Mouse (Mus musculus) hindbrain, embryonic 16.5 days (tissue): ENCODE results near the gene Olfr531. TPM values are rescaled to one million over a fixed set of nuclear protein-coding genes. Genes with fewer than 3 reads are reported as not detected.

Experiments used
- ATAC-seq: fragments of 200-750 bp; cut with Nextera tagmentation; 2 replicates; pipeline ENCODE4 v1.8.0; 2017; ENCODE audit warnings: moderate TSS enrichment, moderate library complexity
- H3K27ac ChIP-seq: fragments of 300-500 bp; sonication (generic); 2 replicates; pipeline ENCODE4 v1.5.1; 2014; ENCODE audit warnings: low read depth, mild to moderate bottlenecking, control low read depth, low read length, moderate library complexity
- H3K27me3 ChIP-seq: fragments of 300-500 bp; sonication (generic); replicated peaks from 2 replicates; pipeline ENCODE4 v1.6.1; 2014; ENCODE audit warnings: low read length; ENCODE audit not compliant: control insufficient read depth, insufficient read depth
- H3K36me3 ChIP-seq: fragments of 300-500 bp; sonication (generic); 2 replicates; pipeline ENCODE4 v1.6.1; 2014; ENCODE audit warnings: mild to moderate bottlenecking, low read length, moderate library complexity, mixed read lengths; ENCODE audit not compliant: control insufficient read depth, insufficient read depth
- H3K4me1 ChIP-seq: fragments of 300-500 bp; sonication (generic); 2 replicates; pipeline ENCODE4 v1.6.1; 2014; ENCODE audit warnings: low read depth, low read length; ENCODE audit not compliant: control insufficient read depth, insufficient read depth
- H3K4me2 ChIP-seq: fragments of 300-500 bp; sonication (generic); 2 replicates; pipeline ENCODE4 v1.6.1; 2014; ENCODE audit warnings: mild to moderate bottlenecking, low read length, control low read depth, moderate library complexity
- H3K4me3 ChIP-seq: fragments of 300-500 bp; sonication (generic); 2 replicates; pipeline ENCODE4 v1.5.1; 2014; ENCODE audit warnings: mild to moderate bottlenecking, low read length, control low read depth, moderate library complexity
- H3K9ac ChIP-seq: fragments of 300-500 bp; sonication (generic); 2 replicates; pipeline ENCODE4 v1.6.1; 2014; ENCODE audit warnings: low read depth, mild to moderate bottlenecking, control low read depth, low read length, moderate library complexity
- H3K9me3 ChIP-seq: fragments of 300-500 bp; sonication (generic); 2 replicates; pipeline ENCODE4 v1.6.1; 2014; ENCODE audit warnings: mild to moderate bottlenecking, low read length, moderate library complexity; ENCODE audit not compliant: control insufficient read depth
- WGBS: fragments of 180-500 bp; shearing (Covaris S2); extraction: QIAGEN DNeasy Blood & Tissue Kit; methylation state at CpG from one replicate; pipeline ENCODE4 v1.1.7; 2014; 5-methylcytosine and 5-hydroxymethylcytosine counted together
- polyA plus RNA-seq: library from polyadenylated mRNA; unstranded; fragments of >200 nt; fragmentation: Nextera tagmentation; extraction: Ambion mirVana; gene quantifications from 2 replicates; pipeline ENCODE4 v1.2.1, GENCODE M21; 2015

Gene Olfr531
- not detected in 2 replicates for polyA plus RNA-seq

DNA sequence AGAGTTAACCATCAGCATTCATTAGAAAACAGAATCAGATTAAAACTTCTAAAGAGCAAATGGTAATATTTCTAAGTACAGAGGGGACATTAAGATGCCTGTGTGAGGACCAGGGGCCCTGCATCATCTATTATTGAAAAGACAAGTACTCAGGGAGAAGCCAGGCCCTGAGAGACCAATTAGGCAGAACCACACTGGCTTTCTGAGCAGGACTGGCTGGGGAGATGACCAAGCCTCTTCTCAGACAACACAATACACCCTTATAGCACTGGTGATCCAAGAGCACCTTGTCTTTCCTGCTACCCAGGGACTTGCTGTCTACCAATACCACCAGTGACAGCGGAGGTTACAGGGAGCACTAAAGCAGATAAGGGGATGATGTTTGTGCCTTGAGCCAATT, at the start of gene Olfr531:
Olfr531 (minus strand) TSS at position 101 of the 400 bp plus-strand sequence.
- WGBS: 94% methylated on average over 1 of the region's 1 CpGs
- no peaks in the 10 kb centered on the region for H3K27me3 ChIP-seq
- H3K9ac ChIP-seq: no peak within 1 kb of the TSS
- H3K9me3 ChIP-seq: no peaks in the 10 kb centered on the region
- H3K4me2 ChIP-seq: no peak within 1 kb of the TSS
- H3K27ac ChIP-seq: no peak within 1 kb of the TSS
- ATAC-seq: no peak
- no peaks in the 10 kb centered on the region for H3K4me1 ChIP-seq
- H3K4me3 ChIP-seq: no peak within 1 kb of the TSS
- H3K36me3 ChIP-seq: no peaks in the 10 kb centered on the region

DNA sequence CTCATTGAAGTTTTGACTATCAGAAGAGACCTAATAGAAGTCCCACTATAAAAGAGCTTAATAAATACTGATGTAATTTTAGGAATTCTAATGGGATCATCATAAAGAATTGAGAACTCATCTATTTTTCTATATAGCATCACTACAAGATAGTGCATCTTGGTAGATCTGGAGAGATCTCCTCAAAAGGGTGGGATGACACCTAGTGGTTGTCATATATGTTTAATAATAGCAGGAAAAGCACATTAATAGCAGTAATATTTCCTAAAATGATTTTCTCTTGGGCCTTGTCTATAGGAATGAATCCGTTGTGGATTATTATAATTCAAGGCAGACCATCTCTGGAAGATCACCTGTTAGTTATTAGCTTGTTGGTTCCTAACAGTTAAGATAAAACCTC, 40.4 kb upstream of the Olfr531 start:
- Histone ChIP-seq H3K4me3 (no peak overlapping the region), H3K9ac (no peak overlapping the region), H3K27ac (no peak overlapping the region), H3K4me1 (no peaks in the 10 kb centered on the region), H3K9me3 (no peaks in the 10 kb centered on the region), H3K27me3 (no peaks in the 10 kb centered on the region), H3K36me3 (no peaks in the 10 kb centered on the region), H3K4me2 (no peak overlapping the region)
- 66% methylated on average over 1 of the region's 1 CpGs for WGBS
- ATAC-seq: no peak

DNA sequence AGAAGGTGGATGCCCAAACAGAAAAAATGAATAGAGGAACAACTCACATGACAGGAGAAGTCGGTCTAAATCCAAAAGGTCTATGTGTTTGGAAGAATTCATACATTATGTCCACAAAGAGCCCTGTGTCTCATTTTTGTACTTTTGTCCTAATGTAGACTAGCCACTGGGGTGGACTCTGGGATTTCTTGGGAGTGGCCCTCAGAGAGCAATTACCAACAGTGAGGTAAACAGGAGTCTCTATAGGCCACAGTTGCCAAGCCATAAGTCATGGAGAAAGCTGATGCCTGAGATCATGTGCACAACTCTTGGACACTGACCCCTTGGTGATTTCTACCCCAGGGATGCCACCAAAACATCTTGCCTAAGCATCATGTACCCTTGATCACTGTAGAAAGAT, 18.8 kb upstream of the Olfr531 start, which contains the start of gene Olfr532:
Olfr532 (minus strand) TSS at position 101 of the 400 bp plus-strand sequence.
- H3K27ac ChIP-seq: no peak within 1 kb of the TSS
- no peaks in the 10 kb centered on the region for H3K4me1 ChIP-seq
- 100% methylated on average over 1 of the region's 1 CpGs for WGBS
- no peaks in the 10 kb centered on the region for H3K9me3 ChIP-seq
- no peak within 1 kb of the TSS for H3K4me2 ChIP-seq
- no peak within 1 kb of the TSS for H3K9ac ChIP-seq
- H3K4me3 ChIP-seq: no peak within 1 kb of the TSS
- no peaks in the 10 kb centered on the region for H3K27me3 ChIP-seq
- H3K36me3 ChIP-seq: no peaks in the 10 kb centered on the region
- no peak for ATAC-seq

DNA sequence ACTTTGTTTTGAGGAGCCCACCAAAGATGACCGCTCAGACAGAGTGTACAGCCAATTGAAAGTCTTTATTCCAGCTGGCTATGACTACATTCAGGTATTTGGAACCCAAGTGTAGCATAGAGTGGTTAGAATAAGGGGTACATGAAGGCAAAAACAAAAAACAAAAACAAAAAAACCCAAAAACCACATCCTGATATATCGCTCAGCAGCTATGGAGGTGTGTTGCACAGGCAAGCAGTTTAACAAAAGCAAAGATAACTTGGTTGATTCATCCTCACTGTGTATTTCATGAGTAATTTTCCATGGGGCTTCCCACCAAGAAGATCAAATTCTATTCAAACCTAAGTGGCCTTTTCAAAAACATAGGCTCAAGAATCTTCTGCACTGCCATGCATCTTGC, 25.8 kb downstream of the Olfr531 start:
- Histone ChIP-seq H3K4me1 (no peaks in the 10 kb centered on the region), H3K9ac (no peak overlapping the region), H3K27ac (no peak overlapping the region), H3K4me2 (no peak overlapping the region), H3K4me3 (no peak overlapping the region), H3K9me3 (no peaks in the 10 kb centered on the region), H3K36me3 (no peaks in the 10 kb centered on the region), H3K27me3 (no peaks in the 10 kb centered on the region)
- WGBS: 96% methylated on average over 2 of the region's 2 CpGs
- no peak for ATAC-seq

DNA sequence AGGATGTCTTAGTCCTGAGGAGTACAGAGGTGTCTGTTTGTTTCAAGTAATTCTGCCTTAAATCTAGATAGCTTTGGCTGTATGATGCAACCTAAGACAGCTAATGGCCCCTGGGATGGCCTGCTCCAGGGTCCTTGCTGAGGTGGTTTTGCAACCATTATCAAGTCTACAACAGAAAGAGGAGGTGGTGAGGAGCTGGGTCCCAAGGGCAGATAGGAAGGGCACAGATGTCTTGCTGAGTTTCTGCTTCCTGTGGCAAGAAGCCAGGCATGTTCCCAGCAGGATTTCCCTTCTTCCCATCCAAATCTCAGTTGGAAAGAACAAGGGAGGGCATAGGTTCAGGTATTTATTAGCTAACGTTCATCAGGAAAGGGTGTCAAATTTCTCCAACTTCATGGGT, 26.5 kb downstream of the Olfr531 start, which contains the start of gene Olfr530:
Olfr530 (minus strand) TSS at position 101 of the 400 bp plus-strand sequence.
- Histone ChIP-seq H3K27ac (no peak within 1 kb of the TSS), H3K9ac (no peak within 1 kb of the TSS), H3K4me1 (no peaks in the 10 kb centered on the region), H3K27me3 (no peaks in the 10 kb centered on the region), H3K9me3 (no peaks in the 10 kb centered on the region), H3K36me3 (no peaks in the 10 kb centered on the region), H3K4me3 (no peak within 1 kb of the TSS), H3K4me2 (no peak within 1 kb of the TSS)
- WGBS: 57% methylated on average over 1 of the region's 1 CpGs
- no peak for ATAC-seq

DNA sequence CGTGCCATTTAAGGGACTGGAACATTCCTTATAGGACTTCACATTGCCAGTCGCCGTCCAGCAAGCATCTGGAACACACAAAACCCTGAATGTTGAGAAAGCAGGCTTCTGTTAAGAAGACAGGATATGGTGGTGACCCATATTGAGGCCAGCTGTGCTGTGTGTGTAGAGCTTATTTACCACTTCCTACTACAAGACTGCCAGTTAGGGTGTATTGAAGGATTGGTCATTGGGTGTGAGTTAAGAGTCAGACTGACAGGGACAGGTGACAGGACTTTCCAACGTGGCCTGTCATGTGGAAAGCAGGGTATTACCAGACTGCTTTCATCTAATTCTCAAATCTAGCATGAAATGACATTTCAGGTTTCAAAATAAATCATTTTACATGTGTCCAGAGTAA, 28.4 kb downstream of the Olfr531 start:
- H3K4me1 ChIP-seq: no peaks in the 10 kb centered on the region
- H3K9me3 ChIP-seq: no peaks in the 10 kb centered on the region
- no peak overlapping the region for H3K9ac ChIP-seq
- 83% methylated on average over 4 of the region's 4 CpGs for WGBS
- no peaks in the 10 kb centered on the region for H3K27me3 ChIP-seq
- H3K4me2 ChIP-seq: no peak overlapping the region
- H3K4me3 ChIP-seq: no peak overlapping the region
- no peak overlapping the region for H3K27ac ChIP-seq
- no peak for ATAC-seq
- no peaks in the 10 kb centered on the region for H3K36me3 ChIP-seq

DNA sequence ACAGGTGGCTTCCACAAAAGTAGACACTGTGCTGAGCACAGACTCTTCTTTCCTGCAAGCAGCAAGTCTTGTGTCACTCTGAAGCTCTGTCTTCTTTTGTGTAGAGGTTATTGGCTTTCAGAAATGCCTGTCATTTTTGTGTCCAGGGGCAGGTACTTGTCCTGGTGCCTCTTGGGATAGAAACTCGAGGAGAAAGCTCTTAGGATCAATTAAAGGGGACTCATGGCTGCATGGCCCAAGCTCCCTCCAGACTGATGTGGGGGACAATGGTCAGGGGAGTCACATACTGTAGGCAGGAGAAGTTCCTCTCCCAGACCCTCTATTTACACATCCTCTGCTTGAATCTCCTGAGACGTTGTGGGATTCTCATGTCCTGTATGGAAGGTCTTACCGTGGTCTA, 41.1 kb downstream of the Olfr531 start, which contains the start of gene Olfr60:
Olfr60 (minus strand) TSS at position 101 of the 400 bp plus-strand sequence.
- no peak within 1 kb of the TSS for H3K4me2 ChIP-seq
- H3K4me3 ChIP-seq: no peak within 1 kb of the TSS
- no peak within 1 kb of the TSS for H3K27ac ChIP-seq
- H3K36me3 ChIP-seq: no peaks in the 10 kb centered on the region
- no peaks in the 10 kb centered on the region for H3K27me3 ChIP-seq
- no peak within 1 kb of the TSS for H3K9ac ChIP-seq
- no peaks in the 10 kb centered on the region for H3K4me1 ChIP-seq
- no peaks in the 10 kb centered on the region for H3K9me3 ChIP-seq
- 72% methylated on average over 3 of the region's 3 CpGs for WGBS
- no peak for ATAC-seq

Other genes with a start within 250 kb of the Olfr531 start
- 30.8 and 31.2 TPM in 2 replicates for gene Sprn, start 248.0 kb downstream of the Olfr531 start, polyA plus RNA-seq
- not detected in 2 replicates for gene Olfr522, start 238.2 kb downstream of the Olfr531 start, polyA plus RNA-seq
- not detected in 2 replicates for gene Olfr523, start 229.7 kb downstream of the Olfr531 start, polyA plus RNA-seq
- not detected in 2 replicates for gene Olfr524, start 197.0 kb downstream of the Olfr531 start, polyA plus RNA-seq
- not detected in 2 replicates for gene Cd163l1, start 184.7 kb downstream of the Olfr531 start, polyA plus RNA-seq
- not detected in 2 replicates for gene 5830411N06Rik, start 155.6 kb downstream of the Olfr531 start, polyA plus RNA-seq
- gene Olfr525, start 82.1 kb downstream of the Olfr531 start, polyA plus RNA-seq: not detected in 2 replicates
- gene Olfr527, start 68.9 kb downstream of the Olfr531 start, polyA plus RNA-seq: not detected in 2 replicates
- not detected in 2 replicates for gene Olfr60, start 41.2 kb downstream of the Olfr531 start, polyA plus RNA-seq
- gene Olfr530, start 26.6 kb downstream of the Olfr531 start, polyA plus RNA-seq: not detected in 2 replicates
- not detected in 2 replicates for gene Olfr532, start 18.7 kb upstream of the Olfr531 start, polyA plus RNA-seq
- gene Olfr533, start 60.5 kb upstream of the Olfr531 start, polyA plus RNA-seq: not detected in 2 replicates
- gene Olfr535, start 81.3 kb upstream of the Olfr531 start, polyA plus RNA-seq: not detected in 2 replicates
- not detected in 2 replicates for gene Olfr536, start 104.5 kb upstream of the Olfr531 start, polyA plus RNA-seq
- gene Olfr538, start 165.0 kb upstream of the Olfr531 start, polyA plus RNA-seq: not detected in 2 replicates
- 0.05 TPM in 1 of 2 replicates, not detected in the other for gene Olfr46, start 198.4 kb upstream of the Olfr531 start, polyA plus RNA-seq
- gene Olfr61, start 226.1 kb upstream of the Olfr531 start, polyA plus RNA-seq: not detected in 2 replicates
- gene Olfr53, start 243.5 kb upstream of the Olfr531 start, polyA plus RNA-seq: not detected in 2 replicates